Mouse (Mus musculus) thymus, adult 2 months (tissue): ENCODE data around the gene Bag5. TPM values are rescaled to one million over a fixed set of nuclear protein-coding genes. Genes with fewer than 3 reads are reported as not detected.

Experiments used
- DNase-seq: peaks from one replicate; pipeline ENCODE4 v3.0.0; 2021
- H3K27ac ChIP-seq: fragments of 200-500 bp; 2 replicates; pipeline ENCODE4 v1.5.1; 2012; ENCODE audit warnings: low read length, control low read depth; ENCODE audit not compliant: control insufficient read depth, insufficient read depth
- H3K27me3 ChIP-seq: fragments of 200-500 bp; 2 replicates; pipeline ENCODE4 v1.6.1; 2012; ENCODE audit warnings: mild to moderate bottlenecking, low read length, moderate library complexity, mixed read lengths; ENCODE audit not compliant: control insufficient read depth, insufficient read depth
- H3K36me3 ChIP-seq: fragments of 200-500 bp; 2 replicates; pipeline ENCODE4 v1.6.1; 2012; ENCODE audit warnings: mild to moderate bottlenecking, low read length, moderate library complexity; ENCODE audit not compliant: control insufficient read depth, insufficient read depth
- H3K4me1 ChIP-seq: fragments of 200-500 bp; replicated peaks from 2 replicates; pipeline ENCODE4 v1.6.1; 2012; ENCODE audit warnings: low read length; ENCODE audit not compliant: control insufficient read depth, insufficient read depth
- H3K4me3 ChIP-seq: fragments of 200-500 bp; 2 replicates; pipeline ENCODE4 v1.5.1; 2012; ENCODE audit warnings: mild to moderate bottlenecking, low read length, control low read depth, moderate library complexity; ENCODE audit not compliant: control insufficient read depth, insufficient read depth
- CTCF ChIP-seq: fragments of 200-500 bp; IDR thresholded peaks from 2 replicates; pipeline ENCODE4 v1.5.1; 2012; ENCODE audit warnings: mild to moderate bottlenecking, control low read depth, low read length, moderate library complexity, borderline replicate concordance; ENCODE audit not compliant: control insufficient read depth, poor library complexity, insufficient read depth; ENCODE audit errors: extremely low read depth
- POLR2A ChIP-seq: fragments of 200-500 bp; IDR thresholded peaks from 2 replicates; pipeline ENCODE4 v1.6.1; 2012; ENCODE audit warnings: mild to moderate bottlenecking, low read length, control low read depth, moderate library complexity; ENCODE audit not compliant: control insufficient read depth, poor library complexity, insufficient read depth; ENCODE audit errors: extremely low read depth
- WGBS: fragments of 180-500 bp; shearing (Covaris S2); methylation state at CpG from one replicate; pipeline ENCODE4 v1.1.7; 2018; 5-methylcytosine and 5-hydroxymethylcytosine counted together
- polyA plus RNA-seq: library from polyadenylated mRNA; depleted of rRNA; stranded (reverse); fragments of >200 nt; gene quantifications from 2 replicates; pipeline ENCODE4 v1.2.3, GENCODE M21; 2012

Bag5 gene
- polyA plus RNA-seq, 1 experiment, result 12.8 TPM

GRCm38 (mm10) chr12:111677882-111678669 lies 35.0 kb downstream of the Bag5 start, which contains the start of gene Trmt61a:
Gene Trmt61a (plus strand): TSS chr12:111678105.
- peak; percentile 85 for DNase-seq
- under 1% methylated on average over 51 of the region's 51 CpGs for WGBS
- H3K27ac ChIP-seq, result peak within 1 kb of the TSS; percentile 13

GRCm38 (mm10) chr12:111677421-111677820 lies 35.6 kb downstream of the Bag5 start:
- Histone ChIP-seq H3K27ac (peak overlapping the region; percentile 13), H3K4me1 (peaks cover 20% of the 10 kb centered on the region), H3K4me3 (peak overlapping the region; percentile 66), H3K36me3 (no peaks in the 10 kb centered on the region), H3K27me3 (peaks cover 8% of the 10 kb centered on the region; the same call in 1 of the 2 replicates)
- 40% methylated on average over 5 of the region's 5 CpGs for WGBS
- no peak for TF ChIP-seq POLR2A
- TF ChIP-seq CTCF, result no peak
- DNase-seq, result no peak

More at GRCm38 (mm10) chr12:111677882-111678669, 35.0 kb downstream of the Bag5 start, which contains the start of gene Trmt61a:
- H3K27me3 ChIP-seq, result peaks cover 2% of the 10 kb centered on the region; the same call in 1 of the 2 replicates
- TF ChIP-seq CTCF, result 0 out of 2 replicates have a peak, but pooled peaks have one; percentile 20
- peak; percentile 30; the same call in 1 of the 2 replicates for TF ChIP-seq POLR2A
- H3K4me3 ChIP-seq, result peak within 1 kb of the TSS; percentile 66
- H3K36me3 ChIP-seq, result no peaks in the 10 kb centered on the region
- peaks cover 18% of the 10 kb centered on the region for H3K4me1 ChIP-seq

GRCm38 (mm10) chr12:111675797-111676580 lies 37.1 kb downstream of the Bag5 start:
- H3K36me3 ChIP-seq, result no peaks in the 10 kb centered on the region
- H3K4me3 ChIP-seq, result no peak overlapping the region
- TF ChIP-seq POLR2A, result no peak
- TF ChIP-seq CTCF, result no peak
- no peak overlapping the region for H3K27ac ChIP-seq
- H3K4me1 ChIP-seq, result peaks cover 34% of the 10 kb centered on the region
- WGBS, result 67% methylated on average over 6 of the region's 6 CpGs
- no peak for DNase-seq
- H3K27me3 ChIP-seq, result peaks cover 15% of the 10 kb centered on the region; the same call in 1 of the 2 replicates

- Histone ChIP-seq H3K4me1 (peaks cover 37% of the 10 kb centered on the region), H3K4me3 (no peak overlapping the region), H3K27ac (no peak overlapping the region), H3K27me3 (peaks cover 20% of the 10 kb centered on the region; the same call in 1 of the 2 replicates), H3K36me3 (no peaks in the 10 kb centered on the region)
- TF ChIP-seq POLR2A (no peak), CTCF (no peak)
- WGBS, result 15% methylated on average over 2 of the region's 2 CpGs
- DNase-seq, result no peak
Measured at GRCm38 (mm10) chr12:111674850-111675486, 38.1 kb downstream of the Bag5 start.

GRCm38 (mm10) chr12:111672581-111672980 lies 40.5 kb downstream of the Bag5 start:
- peaks cover 33% of the 10 kb centered on the region for H3K4me1 ChIP-seq
- WGBS, result 15% methylated on average over 12 of the region's 12 CpGs
- peak overlapping the region; percentile 51 for H3K4me3 ChIP-seq
- peaks cover 20% of the 10 kb centered on the region; the same call in 1 of the 2 replicates for H3K27me3 ChIP-seq
- H3K27ac ChIP-seq, result no peak overlapping the region
- no peak for TF ChIP-seq POLR2A
- TF ChIP-seq CTCF, result no peak
- no peaks in the 10 kb centered on the region for H3K36me3 ChIP-seq
- DNase-seq, result no peak

GRCm38 (mm10) chr12:111672176-111672575 lies 40.9 kb downstream of the Bag5 start, which contains the start of gene Ckb:
Gene Ckb (minus strand): TSS chr12:111672338.
- H3K27ac ChIP-seq, result no peak within 1 kb of the TSS
- DNase-seq, result no peak
- WGBS, result 3% methylated on average over 31 of the region's 31 CpGs

More at GRCm38 (mm10) chr12:111672176-111672575, 40.9 kb downstream of the Bag5 start, which contains the start of gene Ckb:
- Histone ChIP-seq H3K4me1 (peaks cover 29% of the 10 kb centered on the region), H3K27me3 (peaks cover 20% of the 10 kb centered on the region; the same call in 1 of the 2 replicates), H3K4me3 (peak within 1 kb of the TSS; percentile 51), H3K36me3 (no peaks in the 10 kb centered on the region)
- TF ChIP-seq POLR2A, result no peak
- TF ChIP-seq CTCF, result no peak
